Mouse (Mus musculus) cortical plate, adult 2 months (tissue): ENCODE measurements around the gene Spag17. TPM values are rescaled to one million over a fixed set of nuclear protein-coding genes. Genes with fewer than 3 reads are reported as not detected.

Experiments
- H3K27ac ChIP-seq: fragments of 200-500 bp; 2 replicates; pipeline ENCODE4 v1.5.1; 2012; ENCODE audit warnings: low read length, control low read depth, inconsistent platforms; ENCODE audit not compliant: insufficient read depth
- H3K4me1 ChIP-seq: fragments of 200-500 bp; 2 replicates; pipeline ENCODE4 v1.6.1; 2011; ENCODE audit warnings: low read length; ENCODE audit not compliant: control insufficient read depth, insufficient read depth
- H3K4me3 ChIP-seq: fragments of 200-500 bp; 2 replicates; pipeline ENCODE4 v1.5.1; 2011; ENCODE audit warnings: mild to moderate bottlenecking, low read length, control low read depth; ENCODE audit not compliant: insufficient read depth
- CTCF ChIP-seq: fragments of 200-500 bp; IDR thresholded peaks from 2 replicates; pipeline ENCODE4 v1.5.1; 2011; ENCODE audit warnings: mild to moderate bottlenecking, control low read depth, low read length; ENCODE audit not compliant: insufficient read depth; ENCODE audit errors: extremely low read depth
- POLR2A ChIP-seq: fragments of 200-500 bp; IDR thresholded peaks from 2 replicates; pipeline ENCODE4 v1.6.1; 2011; ENCODE audit warnings: mild to moderate bottlenecking, low read length, control low read depth; ENCODE audit not compliant: insufficient read depth; ENCODE audit errors: extremely low read depth
- polyA plus RNA-seq: library from polyadenylated mRNA; depleted of rRNA; stranded (reverse); fragments of >200 nt; gene quantifications from 2 replicates; pipeline ENCODE4 v1.2.3, GENCODE M21; 2012

Spag17 gene
- polyA plus RNA-seq, 1 experiment = 0.10 TPM

- Histone ChIP-seq H3K4me1 (peaks cover 2% of the 10 kb centered on the region), H3K4me3 (no peak overlapping the region), H3K27ac (no peak overlapping the region)
- TF ChIP-seq CTCF (no peak), POLR2A (no peak)
Observed at GRCm38 (mm10) chr3:100032969-100033368, 147.8 kb downstream of the Spag17 start.

- H3K4me3 ChIP-seq = no peak overlapping the region
- H3K4me1 ChIP-seq = peaks cover 2% of the 10 kb centered on the region
- no peak overlapping the region for H3K27ac ChIP-seq
- no peak for TF ChIP-seq POLR2A
- TF ChIP-seq CTCF = no peak
Observed at GRCm38 (mm10) chr3:100034366-100034956, 149.3 kb downstream of the Spag17 start.

GRCm38 (mm10) chr3:100035097-100035496, 149.9 kb downstream of the Spag17 start:
- H3K27ac ChIP-seq = no peak overlapping the region
- no peak for TF ChIP-seq POLR2A
- H3K4me1 ChIP-seq = peaks cover 2% of the 10 kb centered on the region
- no peak overlapping the region for H3K4me3 ChIP-seq

- Histone ChIP-seq H3K27ac (no peak overlapping the region), H3K4me1 (peaks cover 2% of the 10 kb centered on the region)
Observed at GRCm38 (mm10) chr3:100036846-100037245, 151.6 kb downstream of the Spag17 start.

GRCm38 (mm10) chr3:100074406-100074805, 189.2 kb downstream of the Spag17 start:
- H3K4me3 ChIP-seq = no peak overlapping the region

More at GRCm38 (mm10) chr3:100036846-100037245, 151.6 kb downstream of the Spag17 start:
- TF ChIP-seq CTCF (no peak), POLR2A (no peak)
- no peak overlapping the region for H3K4me3 ChIP-seq

GRCm38 (mm10) chr3:100102386-100103092, 217.3 kb downstream of the Spag17 start:
- no peak overlapping the region for H3K4me3 ChIP-seq
- TF ChIP-seq POLR2A = no peak
- no peak for TF ChIP-seq CTCF
- no peaks in the 10 kb centered on the region for H3K4me1 ChIP-seq
- H3K27ac ChIP-seq = no peak overlapping the region

More at GRCm38 (mm10) chr3:100074406-100074805, 189.2 kb downstream of the Spag17 start:
- no peak overlapping the region for H3K27ac ChIP-seq
- TF ChIP-seq POLR2A (no peak), CTCF (no peak)
- no peaks in the 10 kb centered on the region for H3K4me1 ChIP-seq

- no peak for TF ChIP-seq CTCF
- no peak for TF ChIP-seq POLR2A
- Histone ChIP-seq H3K27ac (no peak overlapping the region), H3K4me3 (no peak overlapping the region), H3K4me1 (no peaks in the 10 kb centered on the region)
Observed at GRCm38 (mm10) chr3:100106736-100107135, 221.5 kb downstream of the Spag17 start.

GRCm38 (mm10) chr3:100118681-100119080, 233.5 kb downstream of the Spag17 start:
- TF ChIP-seq POLR2A (no peak), CTCF (no peak)
- Histone ChIP-seq H3K4me1 (no peaks in the 10 kb centered on the region), H3K4me3 (no peak overlapping the region), H3K27ac (no peak overlapping the region)

- H3K27ac ChIP-seq = no peak overlapping the region
- no peak overlapping the region for H3K4me3 ChIP-seq
- TF ChIP-seq CTCF (no peak), POLR2A (no peak)
- H3K4me1 ChIP-seq = no peaks in the 10 kb centered on the region
Observed at GRCm38 (mm10) chr3:100121961-100122360, 236.8 kb downstream of the Spag17 start.

GRCm38 (mm10) chr3:100122445-100122844, 237.2 kb downstream of the Spag17 start:
- no peak overlapping the region for H3K27ac ChIP-seq
- no peaks in the 10 kb centered on the region for H3K4me1 ChIP-seq
- H3K4me3 ChIP-seq = no peak overlapping the region
- TF ChIP-seq CTCF (no peak), POLR2A (no peak)
